Mouse (Mus musculus): ENCODE data around the gene Fam229a.

Gene Fam229a

DNA sequence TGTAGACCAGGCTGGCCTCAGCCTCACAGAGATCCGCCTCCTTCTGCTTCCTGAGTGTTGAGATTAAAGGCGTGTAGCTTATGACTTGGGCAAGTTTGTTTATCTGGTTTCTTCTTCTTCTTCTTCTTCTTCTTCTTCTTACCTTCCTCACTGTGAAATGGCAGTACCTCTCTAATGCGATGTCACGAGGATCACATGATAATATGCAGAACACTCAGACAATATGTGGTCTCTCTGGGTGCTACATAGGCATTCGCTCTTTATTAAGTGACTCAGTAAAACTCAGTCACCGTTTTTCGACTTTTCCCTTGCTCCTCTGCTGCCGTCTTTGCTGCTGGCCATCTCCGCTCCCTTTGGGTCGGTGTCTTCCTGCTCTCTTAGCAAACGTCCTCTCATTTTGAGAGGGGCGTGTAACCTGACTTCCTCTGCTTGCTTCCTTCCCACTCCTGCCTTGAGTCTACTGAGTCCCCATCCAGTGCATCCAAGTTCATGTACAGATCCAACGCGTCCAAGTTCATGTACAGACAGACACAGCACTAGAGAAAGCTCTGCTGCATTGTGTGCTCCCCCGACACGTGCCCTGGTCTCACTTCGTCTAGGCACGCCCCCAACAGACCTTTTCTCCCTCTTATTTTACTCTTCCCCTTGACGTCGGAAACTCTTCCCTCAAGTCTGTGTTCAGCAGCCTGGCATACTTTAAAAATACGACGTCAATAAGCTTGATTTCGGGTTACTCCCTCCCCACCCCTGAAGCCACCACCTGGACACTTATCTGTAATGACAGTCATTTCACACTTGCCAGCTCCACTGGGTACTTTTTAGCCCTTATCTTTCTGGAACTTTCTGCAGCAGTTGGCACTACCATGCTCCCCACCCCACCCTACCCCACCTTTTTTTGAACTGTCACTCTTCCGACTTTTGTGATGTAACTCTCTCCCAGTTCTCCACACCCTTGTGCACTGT is 27.6 kb upstream of the Fam229a start:
- POLR2A ChIA-PET, result interaction anchor here in 3 of 4 experiments (0.6 to 2.7 kb wide), 9 partner anchors 9 to 406 kb away, joined by 3 to 13 read pairs (median 3); partner anchors contain the start of gene Rnf19b (in 1 of the 3)
- CTCF ChIA-PET, result interaction anchor here in 1 of 4 experiments (0.5 kb wide), 1 partner anchor 168 kb away, joined by 4 read pairs; no protein-coding TSS in a partner anchor

DNA sequence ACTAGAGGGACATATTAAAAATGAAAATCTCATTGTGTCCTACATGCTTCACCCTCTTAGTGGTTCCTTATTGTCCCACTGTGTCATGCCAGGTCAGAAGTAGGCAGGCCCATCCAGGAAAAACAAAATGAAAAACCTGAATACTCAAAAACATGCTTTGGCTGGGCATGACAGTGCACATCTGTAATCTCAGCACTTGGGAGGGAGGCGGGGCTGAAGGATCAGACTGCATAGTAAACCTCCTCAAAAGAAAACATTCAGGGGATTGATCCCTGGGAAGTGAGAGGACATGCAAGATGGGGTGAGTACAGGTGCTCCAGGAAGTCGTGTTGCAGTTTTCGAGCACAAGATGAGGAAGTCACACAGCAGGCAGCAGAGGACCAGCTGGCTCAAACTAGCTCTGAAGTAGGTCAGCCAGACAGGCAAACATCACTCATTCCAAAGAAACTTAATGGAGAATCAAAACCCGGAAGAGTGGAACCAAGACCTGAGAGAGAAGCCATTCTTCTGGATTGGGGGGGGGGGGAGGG is 26.6 kb upstream of the Fam229a start:
- ChIA-PET POLR2A (interaction anchor here in 3 of 4 experiments (0.6 to 2.5 kb wide), 14 partner anchors 12 to 407 kb away, joined by 3 to 13 read pairs (median 3); partner anchors contain the start of genes Iqcc (in 1 of the 3) and Rnf19b (in 1 of the 3)), CTCF (interaction anchor here in 1 of 4 experiments (0.6 kb wide), 1 partner anchor 122 kb away, joined by 3 read pairs; no protein-coding TSS in a partner anchor)

DNA sequence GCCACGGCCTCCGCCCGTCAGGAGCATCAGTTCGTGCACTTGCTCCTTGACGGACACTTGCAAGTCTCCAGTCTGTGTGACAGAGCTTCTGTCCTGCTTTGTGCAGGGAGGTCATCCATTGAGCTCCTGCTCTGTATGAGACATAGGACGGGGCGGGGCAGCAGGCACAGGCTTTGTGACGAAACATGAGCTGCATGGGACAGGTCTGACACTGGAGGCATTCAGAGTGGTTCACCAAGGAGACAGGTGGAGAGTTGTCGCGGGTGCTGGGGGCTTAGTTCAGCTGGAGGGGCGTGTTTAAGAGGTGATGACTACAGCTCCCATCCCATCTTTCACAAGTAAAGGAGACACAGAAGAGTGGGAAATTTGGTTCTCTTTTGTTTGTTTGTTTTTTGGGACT is 14.9 kb upstream of the Fam229a start:
- ChIA-PET CTCF (interaction anchor here in 2 of 4 experiments (0.7 to 1.4 kb wide), 6 partner anchors 11 to 133 kb away, joined by 3 to 7 read pairs (median 3); partner anchors contain the start of genes Fam229a (in 1 of the 2) and Tssk3 (in 1 of the 2)), POLR2A (interaction anchor here in 3 of 4 experiments (0.8 to 2.0 kb wide), 16 partner anchors 9 to 133 kb away, joined by 3 to 16 read pairs (median 4); partner anchors contain the start of genes Bsdc1 (in 3 of the 3) and Marcksl1 (in 2 of the 3))

DNA sequence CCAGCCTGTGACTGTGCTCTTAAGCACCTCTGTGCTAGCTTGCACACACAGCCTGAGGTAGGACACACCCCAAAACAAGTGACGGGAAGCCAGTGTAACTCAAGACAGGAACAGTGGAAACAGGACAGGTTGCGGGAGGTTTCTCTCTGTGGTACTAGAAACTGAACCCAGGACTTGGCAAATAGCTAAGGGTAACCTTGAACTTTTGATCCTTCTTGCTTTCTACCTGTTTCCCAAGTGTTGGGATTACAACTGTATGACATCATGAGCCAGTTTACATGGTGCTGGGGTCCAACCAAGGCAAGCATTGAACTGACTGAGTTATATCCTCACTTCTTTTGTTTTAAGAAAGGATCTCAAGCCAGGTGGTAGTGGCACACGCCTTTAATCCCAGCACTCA is 11.1 kb upstream of the Fam229a start:
- CTCF ChIA-PET, result no interaction called here
- POLR2A ChIA-PET, result interaction anchor here in 2 of 4 experiments (0.5 to 2.9 kb wide), 5 partner anchors 9 to 1088 kb away, joined by 3 to 12 read pairs (median 3); partner anchors contain the start of gene Bsdc1 (in 1 of the 2)

DNA sequence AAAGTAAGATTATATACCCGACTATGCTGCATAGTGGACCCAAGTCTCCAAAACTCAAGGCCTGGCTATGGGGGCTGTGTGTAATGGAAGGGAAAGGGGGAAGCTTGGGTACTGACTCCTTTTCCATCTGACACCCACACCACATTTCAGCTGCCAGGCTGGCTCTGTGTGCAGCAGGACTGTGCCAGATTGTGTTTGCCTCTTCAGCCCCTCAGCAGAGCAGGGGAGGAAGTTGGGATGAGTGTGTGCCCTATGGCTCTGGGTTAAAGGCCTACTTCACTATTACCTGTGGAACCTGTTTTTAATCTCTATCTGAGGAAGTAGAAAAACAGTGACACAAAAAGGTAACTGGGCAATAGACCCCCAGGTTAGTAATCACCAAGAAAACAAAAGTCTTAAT is 9.9 kb upstream of the Fam229a start:
- ChIA-PET CTCF (interaction anchor here in 2 of 4 experiments (0.6 to 1.0 kb wide), 2 partner anchors 68 to 1076 kb away, joined by 3 read pairs; no protein-coding TSS in a partner anchor), POLR2A (interaction anchor here in 2 of 4 experiments (0.9 to 2.9 kb wide), 8 partner anchors 9 to 188 kb away, joined by 3 to 12 read pairs (median 4); partner anchors contain the start of genes Bsdc1 (in 2 of the 2), Fam229a (in 1 of the 2) and Tssk3 (in 1 of the 2))

DNA sequence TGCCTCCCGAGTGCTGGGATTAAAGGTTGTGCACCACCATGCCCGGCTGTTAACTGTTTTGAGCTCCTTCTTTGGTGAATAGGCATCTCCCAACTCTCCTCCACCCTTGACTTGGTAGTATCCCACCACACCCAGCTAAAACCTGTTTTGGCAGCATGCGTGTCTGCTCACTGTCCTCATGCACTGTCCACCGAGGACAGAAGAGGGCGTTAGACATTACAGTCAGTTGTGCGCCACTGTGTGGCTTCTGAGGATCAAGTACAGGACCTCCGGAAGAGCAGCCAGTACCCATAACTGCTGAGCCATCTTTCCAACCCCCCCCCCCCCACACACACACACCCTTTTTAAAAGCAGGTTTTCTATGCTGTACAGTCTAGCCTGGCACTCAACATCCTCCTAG is 3.7 kb downstream of the Fam229a start:
- ChIA-PET POLR2A (interaction anchor here in 3 of 4 experiments (0.6 to 11.8 kb wide), 25 partner anchors 8 to 149 kb away, joined by 3 to 234 read pairs (median 4); partner anchors contain the start of genes Bsdc1 (in 2 of the 3), Marcksl1 (in 2 of the 3) and Txlna (in 1 of the 3)), CTCF (interaction anchor here in 3 of 4 experiments (0.5 to 2.7 kb wide), 17 partner anchors 14 to 264 kb away, joined by 3 to 15 read pairs (median 4); partner anchors contain the start of genes Bsdc1 (in 1 of the 3) and Marcksl1 (in 1 of the 3))

DNA sequence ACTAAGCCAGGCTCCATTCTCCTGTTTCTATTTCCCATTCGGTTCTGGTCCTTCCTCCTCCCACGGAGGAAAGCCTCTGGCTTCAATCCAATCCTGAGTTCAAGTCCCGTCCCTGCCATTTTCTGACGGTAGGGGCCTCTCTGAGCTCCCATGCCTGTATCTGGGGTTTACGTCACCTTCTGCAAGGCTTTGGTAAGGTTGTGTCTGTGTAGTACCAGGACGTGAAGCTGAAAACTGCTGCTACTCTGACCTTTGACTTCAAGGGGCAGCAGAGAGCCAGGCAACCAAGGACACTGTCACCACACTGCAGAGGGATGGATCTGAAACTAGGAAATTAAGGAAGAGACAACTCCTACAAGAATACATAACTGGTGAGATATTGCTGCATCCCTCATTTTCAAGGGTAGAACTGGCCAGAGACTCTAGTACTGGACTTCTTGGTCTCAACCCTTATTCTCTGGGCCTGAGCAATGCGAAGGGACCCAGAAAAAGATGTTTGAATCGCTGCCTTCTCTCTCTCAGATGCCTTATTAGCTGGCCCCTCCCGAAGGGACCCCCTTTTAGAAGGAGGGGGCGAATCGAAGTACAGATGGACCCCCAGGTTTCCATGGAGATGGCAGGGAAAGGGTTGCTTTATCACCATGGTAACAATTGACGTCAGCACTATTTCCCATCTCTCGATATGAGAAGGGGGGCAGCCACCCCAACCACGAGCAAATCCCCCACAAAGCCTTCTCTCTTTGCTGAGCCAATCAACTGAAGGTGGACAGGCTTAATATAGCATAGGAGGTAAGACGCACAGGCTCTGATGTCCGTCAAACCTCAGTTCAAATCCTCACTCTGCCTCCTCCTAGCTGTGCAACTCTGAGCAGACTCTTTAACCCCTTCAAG is 4.9 kb downstream of the Fam229a start:
- ChIA-PET CTCF (interaction anchor here in 3 of 4 experiments (0.9 to 2.7 kb wide), 15 partner anchors 18 to 265 kb away, joined by 3 to 13 read pairs (median 3); partner anchors contain the start of genes Bsdc1 (in 2 of the 3) and Marcksl1 (in 1 of the 3)), POLR2A (interaction anchor here (0.6 to 11.8 kb wide), 44 partner anchors 8 to 275 kb away, joined by 3 to 234 read pairs (median 4); partner anchors contain the start of genes Marcksl1 (in 3 of the 4), Hdac1 (in 2 of the 4), Bsdc1 (in 1 of the 4) and Tmem39b (in 1 of the 4))

DNA sequence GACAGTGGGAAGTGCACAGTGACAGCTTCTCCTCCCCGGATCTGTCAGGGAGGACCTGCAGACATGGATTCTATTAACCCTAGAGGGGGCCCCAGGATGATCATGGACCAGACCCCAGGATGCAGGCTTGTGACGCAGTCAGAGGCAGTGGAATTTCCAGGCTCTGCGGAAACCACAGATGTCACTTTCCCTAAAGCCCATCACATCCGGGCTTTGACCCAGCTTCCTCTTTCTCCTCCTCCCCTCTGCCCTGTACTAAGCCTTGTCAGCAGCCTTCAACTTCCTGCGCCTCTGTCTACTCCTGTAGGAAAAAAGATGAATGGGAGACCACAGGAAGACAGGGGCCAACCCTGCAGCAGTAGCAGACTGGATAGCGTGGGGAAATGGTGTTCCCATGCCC is 5.6 kb downstream of the Fam229a start:
- ChIA-PET CTCF (interaction anchor here in 2 of 4 experiments (0.9 to 2.7 kb wide), 3 partner anchors 60 to 112 kb away, joined by 3 to 13 read pairs (median 3); no protein-coding TSS in a partner anchor), POLR2A (interaction anchor here (0.7 to 11.8 kb wide), 25 partner anchors 9 to 200 kb away, joined by 3 to 234 read pairs (median 4); partner anchors contain the start of genes Marcksl1 (in 3 of the 4), Hdac1 (in 2 of the 4), Bsdc1 (in 1 of the 4) and Tmem39b (in 1 of the 4))

DNA sequence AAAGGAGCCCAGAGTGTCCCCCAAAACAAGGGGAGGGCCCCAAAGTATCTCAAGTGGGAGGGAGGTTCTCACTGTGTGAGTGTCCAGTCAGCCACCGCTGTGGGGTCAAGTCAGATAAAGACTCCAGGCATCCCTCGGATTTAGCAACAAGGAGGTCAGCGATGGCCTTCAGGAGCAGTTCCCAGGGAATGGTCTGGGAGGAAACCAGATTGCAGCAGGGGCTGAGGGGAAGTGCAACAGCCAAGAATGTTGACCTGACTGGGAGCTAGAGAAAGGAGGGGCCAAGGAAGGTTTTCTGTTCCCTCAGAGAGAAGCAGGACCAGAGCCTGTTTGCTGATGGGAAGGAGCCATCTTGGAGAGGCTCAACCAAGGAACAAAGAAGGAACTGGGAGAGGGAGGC is 8.0 kb downstream of the Fam229a start:
- ChIA-PET CTCF (interaction anchor here in 1 of 4 experiments (0.6 kb wide), 1 partner anchor 146 kb away, joined by 3 read pairs; no protein-coding TSS in a partner anchor), POLR2A (interaction anchor here in 3 of 4 experiments (0.6 to 11.8 kb wide), 20 partner anchors 8 to 447 kb away, joined by 3 to 234 read pairs (median 4); partner anchors contain the start of genes Marcksl1 (in 3 of the 3), Fam229a (in 2 of the 3), Tssk3 (in 2 of the 3) and Bsdc1 (in 1 of the 3))

DNA sequence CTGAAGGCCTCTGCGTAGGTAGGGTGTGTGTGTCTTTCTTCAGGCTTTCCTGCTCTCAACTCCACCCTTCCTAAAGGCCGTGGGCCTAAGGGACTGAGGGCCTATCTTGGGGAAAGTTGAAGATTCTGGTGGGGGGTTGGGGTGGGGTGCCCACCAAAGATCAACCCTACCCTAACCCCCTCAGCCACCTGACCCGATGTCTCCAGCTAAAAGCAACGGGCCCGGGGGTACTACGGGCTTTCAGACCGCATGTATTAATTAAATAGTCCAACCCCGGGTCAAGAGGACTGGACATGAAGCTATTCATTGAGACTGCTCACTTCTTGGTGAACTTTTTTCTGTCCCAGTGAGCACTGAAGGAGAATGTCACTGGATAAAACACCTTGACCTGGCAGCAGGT is 9.0 kb downstream of the Fam229a start:
- ChIA-PET CTCF (interaction anchor here in 2 of 4 experiments (0.6 to 1.4 kb wide), 5 partner anchors 10 to 115 kb away, joined by 3 to 5 read pairs (median 3); partner anchors contain the start of gene Marcksl1 (in 2 of the 2)), POLR2A (interaction anchor here (0.5 to 11.8 kb wide), 38 partner anchors 9 to 544 kb away, joined by 3 to 234 read pairs (median 5); partner anchors contain the start of genes Marcksl1 (in 4 of the 4), Bsdc1 (in 3 of the 4), Fam229a (in 2 of the 4) and Tssk3 (in 2 of the 4))

DNA sequence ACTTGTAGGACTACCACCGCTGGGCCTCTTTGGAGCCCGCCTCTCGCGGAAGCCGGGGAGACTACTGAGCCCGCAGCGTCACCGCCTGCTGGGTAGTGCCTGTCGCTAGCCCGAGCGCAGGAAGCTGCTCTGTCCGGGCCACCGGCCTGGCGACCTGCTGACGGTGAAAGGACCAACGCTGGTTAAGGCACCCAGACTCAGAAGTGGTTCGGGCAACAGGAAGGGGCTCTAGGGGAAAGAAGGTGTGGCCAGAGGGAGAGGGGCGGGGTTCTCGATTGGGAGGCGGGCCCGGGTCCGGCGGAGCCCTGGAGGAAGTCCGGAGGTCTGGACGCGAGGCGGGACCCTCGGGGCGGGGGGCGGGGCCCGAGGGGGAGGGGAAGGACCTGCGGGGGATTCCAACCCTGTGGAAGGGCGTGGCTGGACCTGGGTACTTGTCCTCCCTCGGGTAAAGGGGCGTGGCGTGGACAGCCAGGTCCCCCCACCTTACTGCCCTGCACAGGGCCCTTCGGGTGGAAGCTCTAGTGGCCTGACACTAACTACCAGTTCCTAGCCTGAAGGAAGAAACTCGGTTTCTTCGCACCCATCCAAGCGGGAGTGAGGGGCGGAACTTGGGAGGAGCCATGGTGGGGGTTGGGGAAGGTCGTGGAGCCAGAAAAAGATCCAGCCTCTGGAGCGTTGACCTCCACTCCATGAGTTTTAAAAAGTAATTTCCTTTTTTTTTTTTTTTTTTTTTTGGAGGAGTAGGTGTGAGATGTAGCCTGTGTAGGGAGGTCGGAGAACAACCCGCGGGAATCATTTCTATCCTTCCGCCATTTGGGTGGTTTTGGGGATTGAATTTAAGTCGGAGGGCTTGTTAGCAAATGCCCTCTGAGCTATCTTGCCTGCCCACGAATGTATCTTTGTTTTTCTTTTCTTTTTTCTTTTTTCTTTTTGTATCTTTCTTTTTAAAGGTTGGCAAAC is 9.9 kb downstream of the Fam229a start:
- ChIA-PET CTCF (interaction anchor here in 2 of 4 experiments (0.6 to 1.4 kb wide), 6 partner anchors 10 to 116 kb away, joined by 3 to 5 read pairs (median 3); partner anchors contain the start of gene Marcksl1 (in 2 of the 2)), POLR2A (interaction anchor here (0.5 to 11.8 kb wide), 51 partner anchors 8 to 443 kb away, joined by 3 to 234 read pairs (median 4); partner anchors contain the start of genes Marcksl1 (in 4 of the 4), Bsdc1 (in 3 of the 4), Fam229a (in 2 of the 4) and Tssk3 (in 2 of the 4))

DNA sequence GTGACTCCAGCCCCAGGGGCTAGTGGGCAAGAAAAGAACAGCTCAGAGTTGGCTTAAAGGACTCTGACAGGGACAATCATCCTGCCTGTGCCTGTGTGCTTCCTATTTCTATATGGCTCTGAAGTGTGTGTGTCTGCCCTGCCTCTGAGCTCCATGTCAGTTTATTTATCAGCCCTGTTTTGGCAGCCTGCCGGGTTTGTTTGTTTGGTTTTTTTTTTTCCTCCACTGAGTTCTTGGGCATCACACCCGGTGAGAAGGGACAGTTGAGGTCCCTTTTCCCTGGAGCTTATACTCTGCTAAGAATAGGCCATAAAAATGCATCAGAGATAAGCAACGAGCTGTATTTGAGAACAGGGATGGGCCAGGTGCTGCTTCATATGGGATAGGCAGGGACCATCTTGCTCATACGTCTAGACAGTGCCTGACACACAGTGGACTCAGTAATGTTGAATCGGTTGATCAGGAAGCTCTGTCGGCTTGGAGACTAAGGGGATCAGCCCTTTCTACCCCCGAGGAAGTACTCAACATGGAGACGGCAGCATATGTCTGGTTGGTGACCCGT is 11.4 kb downstream of the Fam229a start:
- ChIA-PET CTCF (interaction anchor here in 1 of 4 experiments (0.9 to 1.2 kb wide), 2 partner anchors 11 to 52 kb away, joined by 3 to 4 read pairs; no protein-coding TSS in a partner anchor), POLR2A (interaction anchor here (0.6 to 11.8 kb wide), 29 partner anchors 8 to 510 kb away, joined by 3 to 234 read pairs (median 6); partner anchors contain the start of genes Marcksl1 (in 4 of the 4), Bsdc1 (in 3 of the 4), Fam229a (in 2 of the 4) and Hdac1 (in 2 of the 4))

DNA sequence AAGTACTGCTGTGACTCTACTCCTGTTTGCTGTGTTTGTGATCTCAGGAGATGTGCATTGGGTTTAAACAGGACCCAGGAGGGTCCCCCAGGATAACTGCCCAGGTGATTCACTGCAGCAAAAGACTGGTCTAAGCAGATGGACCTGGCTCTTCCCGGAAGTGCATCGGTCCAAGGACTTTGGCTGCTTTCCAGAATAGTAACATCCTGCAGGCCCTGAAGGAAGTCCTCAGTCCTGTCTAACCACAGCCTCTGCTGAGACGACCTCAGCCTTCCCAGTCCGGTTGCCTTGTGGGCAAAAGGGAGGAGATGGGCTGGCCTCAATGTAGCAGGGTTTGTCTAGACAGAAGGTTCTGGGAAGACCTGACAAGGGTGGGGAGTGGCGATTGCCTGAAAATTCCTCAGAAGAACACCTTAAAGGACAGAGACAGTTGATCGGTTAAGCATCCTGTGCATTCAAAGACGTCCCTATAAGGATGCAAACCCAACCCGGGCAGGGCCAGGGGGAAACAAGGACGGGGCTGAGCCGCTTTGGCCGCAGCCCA is 12.0 kb downstream of the Fam229a start:
- ChIA-PET CTCF (interaction anchor here in 1 of 4 experiments (1.2 kb wide), 1 partner anchor 11 kb away, joined by 3 read pairs; no protein-coding TSS in a partner anchor), POLR2A (interaction anchor here (0.7 to 11.8 kb wide), 33 partner anchors 8 to 511 kb away, joined by 3 to 234 read pairs (median 5); partner anchors contain the start of genes Marcksl1 (in 4 of the 4), Bsdc1 (in 3 of the 4), Fam229a (in 2 of the 4) and Hdac1 (in 2 of the 4))

DNA sequence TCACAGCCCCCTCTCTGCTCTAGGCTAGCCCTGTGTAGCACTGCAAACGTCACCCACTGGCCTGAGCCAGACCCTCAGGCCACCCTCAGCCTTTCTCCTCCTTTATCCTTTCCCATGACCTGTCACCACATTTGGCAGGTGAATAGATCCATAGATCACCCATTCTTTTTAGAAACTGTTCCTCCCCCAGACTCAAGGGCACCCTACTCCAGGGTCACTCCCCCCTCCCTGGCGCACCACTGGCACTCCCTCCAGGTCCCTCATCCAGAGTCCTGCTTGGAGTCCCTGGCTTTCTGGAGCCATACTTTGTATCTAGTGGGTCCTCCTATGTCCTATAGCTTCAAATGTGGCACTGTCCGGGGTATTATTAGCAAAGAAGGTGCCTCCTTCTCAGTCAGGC is 14.5 kb downstream of the Fam229a start:
- ChIA-PET POLR2A (interaction anchor here in 2 of 4 experiments (0.8 to 1.0 kb wide), 3 partner anchors 10 to 37 kb away, joined by 3 to 4 read pairs (median 3); partner anchors contain the start of gene Hdac1 (in 1 of the 2)), CTCF (interaction anchor here in 1 of 4 experiments (0.7 kb wide), 1 partner anchor 9 kb away, joined by 3 read pairs; no protein-coding TSS in a partner anchor)
